Mouse (Mus musculus) heart, postnatal 0 days (tissue): ENCODE results near the gene Spata31d1d.

Experiments used
- CTCF ChIP-seq: IDR thresholded peaks from 2 replicates; pipeline ENCODE4 v1.5.1; 2016; ENCODE audit warnings: antibody characterized with exemption, control low read depth, low read depth
- EP300 ChIP-seq: IDR thresholded peaks from 2 replicates; pipeline ENCODE4 v1.6.1; 2016; ENCODE audit warnings: antibody characterized with exemption, low read depth

- TF ChIP-seq CTCF (no peak), EP300 (no peak)
Measured at GRCm38 (mm10) chr13:59756906-59757305, 25.4 kb upstream of the Spata31d1d start.
